Mouse (Mus musculus): ENCODE measurements around the gene Cplx2. TPM values are rescaled to one million over a fixed set of nuclear protein-coding genes. Genes with fewer than 3 reads are reported as not detected.

The Cplx2 gene
- polyA plus RNA-seq, 1 experiment, result 7.0 TPM

- H3K4me1 ChIP-seq (ENCODE audit: control insufficient read depth, insufficient read depth, low read length), result no peaks in the 10 kb centered on the region
- 88% methylated on average over 4 of the region's 4 CpGs for WGBS
- H3K4me3 ChIP-seq (replicated peaks; ENCODE audit: extremely low read depth, low read depth, low read length), result no peak overlapping the region
- no peak for DNase-seq
- TF ChIP-seq CTCF (IDR thresholded peaks at IDR 0.05; ENCODE audit: insufficient read depth, low read length) (no peak), POLR2A (IDR thresholded peaks at IDR 0.05; ENCODE audit: borderline replicate concordance, extremely low read depth, low read depth, low read length) (no peak)
Observed at GRCm38 (mm10) chr13:54415059-54415458, 43.9 kb downstream of the Cplx2 start.

GRCm38 (mm10) chr13:54418781-54419327 lies 47.7 kb downstream of the Cplx2 start:
- no peaks in the 10 kb centered on the region for H3K4me1 ChIP-seq (ENCODE audit: control insufficient read depth, insufficient read depth, low read length)
- 74% methylated on average over 10 of the region's 10 CpGs for WGBS
- TF ChIP-seq POLR2A (IDR thresholded peaks at IDR 0.05; ENCODE audit: borderline replicate concordance, extremely low read depth, low read depth, low read length), result no peak
- TF ChIP-seq CTCF (IDR thresholded peaks at IDR 0.05; ENCODE audit: insufficient read depth, low read length), result no peak
- no peak for DNase-seq
- no peak overlapping the region for H3K4me3 ChIP-seq (replicated peaks; ENCODE audit: extremely low read depth, low read depth, low read length)

GRCm38 (mm10) chr13:54420226-54420625 lies 49.1 kb downstream of the Cplx2 start:
- H3K4me1 ChIP-seq (ENCODE audit: control insufficient read depth, insufficient read depth, low read length), result no peaks in the 10 kb centered on the region; the same call in 1 of the 2 replicates
- DNase-seq, result no peak
- TF ChIP-seq CTCF (IDR thresholded peaks at IDR 0.05; ENCODE audit: insufficient read depth, low read length) (no peak), POLR2A (IDR thresholded peaks at IDR 0.05; ENCODE audit: borderline replicate concordance, extremely low read depth, low read depth, low read length) (no peak)
- no peak overlapping the region for H3K4me3 ChIP-seq (replicated peaks; ENCODE audit: extremely low read depth, low read depth, low read length)
- 85% methylated on average over 12 of the region's 12 CpGs for WGBS

GRCm38 (mm10) chr13:54425269-54425668 lies 54.1 kb downstream of the Cplx2 start:
- no peak for TF ChIP-seq POLR2A (IDR thresholded peaks at IDR 0.05; ENCODE audit: borderline replicate concordance, extremely low read depth, low read depth, low read length)
- TF ChIP-seq CTCF (IDR thresholded peaks at IDR 0.05; ENCODE audit: insufficient read depth, low read length), result no peak

GRCm38 (mm10) chr13:54426781-54427655 lies 55.9 kb downstream of the Cplx2 start:
- Histone ChIP-seq H3K4me1 (ENCODE audit: control insufficient read depth, insufficient read depth, low read length) (no peaks in the 10 kb centered on the region; the same call in 1 of the 2 replicates), H3K4me3 (replicated peaks; ENCODE audit: extremely low read depth, low read depth, low read length) (no peak overlapping the region)
- DNase-seq, result no peak
- WGBS, result 61% methylated on average over 10 of the region's 10 CpGs
- no peak for TF ChIP-seq POLR2A (IDR thresholded peaks at IDR 0.05; ENCODE audit: borderline replicate concordance, extremely low read depth, low read depth, low read length)
- TF ChIP-seq CTCF (IDR thresholded peaks at IDR 0.05; ENCODE audit: insufficient read depth, low read length), result no peak

More at GRCm38 (mm10) chr13:54425269-54425668, 54.1 kb downstream of the Cplx2 start:
- Histone ChIP-seq H3K4me3 (replicated peaks; ENCODE audit: extremely low read depth, low read depth, low read length) (no peak overlapping the region), H3K4me1 (ENCODE audit: control insufficient read depth, insufficient read depth, low read length) (no peaks in the 10 kb centered on the region; the same call in 1 of the 2 replicates)
- DNase-seq, result no peak
- WGBS, result 16% methylated on average over 2 of the region's 2 CpGs

GRCm38 (mm10) chr13:54428771-54429170 lies 57.6 kb downstream of the Cplx2 start:
- TF ChIP-seq POLR2A (IDR thresholded peaks at IDR 0.05; ENCODE audit: borderline replicate concordance, extremely low read depth, low read depth, low read length), result no peak
- TF ChIP-seq CTCF (IDR thresholded peaks at IDR 0.05; ENCODE audit: insufficient read depth, low read length), result no peak
- DNase-seq, result no peak
- Histone ChIP-seq H3K4me3 (replicated peaks; ENCODE audit: extremely low read depth, low read depth, low read length) (no peak overlapping the region), H3K4me1 (ENCODE audit: control insufficient read depth, insufficient read depth, low read length) (no peaks in the 10 kb centered on the region; the same call in 1 of the 2 replicates)
- WGBS, result 58% methylated on average over 3 of the region's 3 CpGs

- DNase-seq, result no peak
- no peaks in the 10 kb centered on the region for H3K4me1 ChIP-seq (ENCODE audit: control insufficient read depth, insufficient read depth, low read length)
- no peak overlapping the region for H3K4me3 ChIP-seq (replicated peaks; ENCODE audit: extremely low read depth, low read depth, low read length)
- WGBS, result 27% methylated on average over 2 of the region's 2 CpGs
- TF ChIP-seq POLR2A (IDR thresholded peaks at IDR 0.05; ENCODE audit: borderline replicate concordance, extremely low read depth, low read depth, low read length), result no peak
- TF ChIP-seq CTCF (IDR thresholded peaks at IDR 0.05; ENCODE audit: insufficient read depth, low read length), result no peak
Observed at GRCm38 (mm10) chr13:54430051-54430450, 58.9 kb downstream of the Cplx2 start.

GRCm38 (mm10) chr13:54431161-54431560 lies 60.0 kb downstream of the Cplx2 start:
- TF ChIP-seq CTCF (IDR thresholded peaks at IDR 0.05; ENCODE audit: insufficient read depth, low read length) (no peak), POLR2A (IDR thresholded peaks at IDR 0.05; ENCODE audit: borderline replicate concordance, extremely low read depth, low read depth, low read length) (no peak)
- no peak overlapping the region for H3K4me3 ChIP-seq (replicated peaks; ENCODE audit: extremely low read depth, low read depth, low read length)
- WGBS, result 79% methylated on average over 9 of the region's 9 CpGs

More at GRCm38 (mm10) chr13:54431161-54431560, 60.0 kb downstream of the Cplx2 start:
- H3K4me1 ChIP-seq (ENCODE audit: control insufficient read depth, insufficient read depth, low read length), result no peaks in the 10 kb centered on the region
- no peak for DNase-seq

Other genes starting within 250 kb of the Cplx2 start
- gene Hrh2, start 179.2 kb upstream of the Cplx2 start, polyA plus RNA-seq (2012; rRNA removed), result 1.0 and 1.4 TPM in 2 replicates
- 27.8 and 35.6 TPM in 2 replicates for gene Thoc3, start 97.5 kb downstream of the Cplx2 start, polyA plus RNA-seq (2012; rRNA removed)
- gene Simc1, start 132.4 kb downstream of the Cplx2 start, polyA plus RNA-seq (2012; rRNA removed), result 4.8 and 5.7 TPM in 2 replicates
- 106 TPM in 2 replicates for gene 4833439L19Rik, start 194.1 kb downstream of the Cplx2 start, polyA plus RNA-seq (2012; rRNA removed)
- gene Arl10, start 203.7 kb downstream of the Cplx2 start, polyA plus RNA-seq (2012; rRNA removed), result 30.8 and 41.5 TPM in 2 replicates
- 4.8 and 9.1 TPM in 2 replicates for gene Nop16, start 218.7 kb downstream of the Cplx2 start, polyA plus RNA-seq (2012; rRNA removed)
- 110 and 112 TPM in 2 replicates for gene Higd2a, start 218.9 kb downstream of the Cplx2 start, polyA plus RNA-seq (2012; rRNA removed)
- 96.4 and 109 TPM in 2 replicates for gene Cltb, start 240.0 kb downstream of the Cplx2 start, polyA plus RNA-seq (2012; rRNA removed)